ENCODE assay signal across 8 mouse cellular contexts in the genomic region with DNA sequence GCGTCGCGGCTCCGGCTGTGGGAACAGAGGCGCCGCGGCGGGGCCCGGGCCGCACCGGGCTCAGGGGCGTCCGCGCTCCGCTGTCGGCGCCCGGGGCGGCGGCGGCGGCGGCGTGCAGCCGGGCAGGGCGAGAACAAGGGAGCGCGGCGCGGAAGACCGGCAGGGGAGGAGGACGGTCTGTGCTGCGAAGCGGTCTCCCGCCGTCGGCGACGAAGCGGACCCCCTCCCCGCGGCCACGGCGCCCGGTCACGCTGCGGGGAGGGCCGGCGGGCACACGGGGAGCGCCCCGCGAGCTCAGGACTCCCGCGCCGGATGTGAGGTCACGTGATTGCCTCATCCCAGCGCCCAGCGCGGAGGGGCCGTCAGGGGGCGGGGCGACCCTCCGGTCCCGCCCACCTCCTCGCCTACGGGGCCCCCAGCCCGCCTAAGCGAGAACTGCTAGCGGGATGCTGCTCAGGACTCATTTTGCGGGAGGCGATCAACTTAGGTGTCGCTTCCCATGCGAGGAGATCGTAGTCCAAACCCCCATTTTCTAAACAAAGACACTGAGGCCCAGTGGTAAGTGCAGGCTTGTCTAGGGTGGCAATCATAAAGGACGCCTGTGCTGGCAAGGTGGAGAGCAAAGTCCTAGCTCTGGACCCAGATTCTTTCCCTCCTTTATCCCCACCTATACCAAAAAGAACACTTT. TPM values are rescaled to one million over a fixed set of nuclear protein-coding genes. Genes with fewer than 3 reads are reported as not detected.
DNase-seq lines count a peak whose midpoint lies in the region; ATAC-seq and TF ChIP-seq lines count a peak whose summit lies in the region.

No protein-coding gene starts in this region.

- no peak for TF ChIP-seq CTCF in liver, adult 2 months (IDR thresholded peaks at IDR 0.05; ENCODE audit: low read depth, low read length)

- H3K27ac ChIP-seq in heart, embryonic 12.5 days (ENCODE audit: poor library complexity, severe bottlenecking) = peak overlapping the region; percentile 75
- H3K27ac ChIP-seq in kidney, embryonic 16.5 days (ENCODE audit: low read length) = peak overlapping the region; percentile 91
- peak overlapping the region; percentile 80 for H3K27ac ChIP-seq in liver, adult 2 months (replicated peaks; ENCODE audit: insufficient read depth, low read depth, low read length)

- 4% methylated on average over 74 of the region's 76 CpGs for WGBS in heart, embryonic 12.5 days
- WGBS in kidney, embryonic 16.5 days = under 1% methylated on average over 70 of the region's 76 CpGs
- 3% methylated on average over 76 of the region's 76 CpGs for WGBS in liver, adult 2 months

- DNase-seq in CD4-positive, CD25-positive, alpha-beta regulatory T cell, adult 2 months (ENCODE audit: low read depth, low spot score) = peak; percentile 96
- peak; percentile 79 for DNase-seq in brain, embryonic 18.5 days (ENCODE audit: low read depth, low spot score)
- DNase-seq in liver, adult 2 months (ENCODE audit: extremely low read depth, low read depth, low spot score) = peak; percentile 68
- peak; percentile 91 to 92 for DNase-seq in spleen, postnatal 36 days (ENCODE audit: low spot score in 2 of 2)

- peak overlapping the region; percentile 95 for H3K4me2 ChIP-seq in heart, embryonic 12.5 days
- peak overlapping the region; percentile 80 for H3K4me2 ChIP-seq in kidney, embryonic 16.5 days (replicated peaks; ENCODE audit: low read depth, low read length)

- peak overlapping the region; percentile 95 for H3K4me3 ChIP-seq in erythroblast, embryonic 14.5 days (replicated peaks)
- peak overlapping the region; percentile 90 for H3K4me3 ChIP-seq in heart, embryonic 12.5 days
- H3K4me3 ChIP-seq in kidney, embryonic 16.5 days (ENCODE audit: low read length) = peak overlapping the region; percentile 94
- peak overlapping the region; percentile 72 for H3K4me3 ChIP-seq in liver, adult 2 months (ENCODE audit: insufficient read depth, low read depth, low read length)

- peaks cover 29% of the 10 kb centered on the region for H3K36me3 ChIP-seq in erythroblast, embryonic 14.5 days (ENCODE audit: control insufficient read depth)
- peaks cover 10% of the 10 kb centered on the region for H3K36me3 ChIP-seq in heart, embryonic 12.5 days
- peaks cover 3% of the 10 kb centered on the region; the same call in 1 of the 2 replicates for H3K36me3 ChIP-seq in kidney, embryonic 16.5 days (ENCODE audit: insufficient read depth, low read length)
- H3K36me3 ChIP-seq in liver, adult 2 months (ENCODE audit: control insufficient read depth, insufficient read depth, low read length) = peaks cover 3% of the 10 kb centered on the region

- TF ChIP-seq POLR2A in liver, adult 2 months (IDR thresholded peaks at IDR 0.05; ENCODE audit: extremely low read depth, insufficient read depth, low read length) = peak; percentile 84

- H3K9me3 ChIP-seq in erythroblast, embryonic 14.5 days (ENCODE audit: control insufficient read depth, low read length) = no peaks in the 10 kb centered on the region
- H3K9me3 ChIP-seq in heart, embryonic 12.5 days (replicated peaks) = no peaks in the 10 kb centered on the region
- peaks cover 2% of the 10 kb centered on the region; the same call in 1 of the 2 replicates for H3K9me3 ChIP-seq in kidney, embryonic 16.5 days (ENCODE audit: low read length)

- no peaks in the 10 kb centered on the region for H3K27me3 ChIP-seq in erythroblast, embryonic 14.5 days (ENCODE audit: control insufficient read depth)
- no peaks in the 10 kb centered on the region for H3K27me3 ChIP-seq in heart, embryonic 12.5 days (replicated peaks)
- no peaks in the 10 kb centered on the region for H3K27me3 ChIP-seq in kidney, embryonic 16.5 days (ENCODE audit: insufficient read depth, low read length)
- no peaks in the 10 kb centered on the region for H3K27me3 ChIP-seq in liver, adult 2 months (ENCODE audit: control insufficient read depth, insufficient read depth, low read length)

- H3K9ac ChIP-seq in heart, embryonic 12.5 days = peak overlapping the region; percentile 94
- H3K9ac ChIP-seq in kidney, embryonic 16.5 days (replicated peaks; ENCODE audit: low read length) = peak overlapping the region; percentile 94
- peak overlapping the region; percentile 99 for H3K9ac ChIP-seq in liver, adult 2 months (ENCODE audit: low read depth, low read length)

- ATAC-seq in heart, embryonic 12.5 days (ENCODE audit: insufficient number of reproducible peaks, low FRiP score) = peak; percentile 95
- ATAC-seq in kidney, embryonic 16.5 days (ENCODE audit: low FRiP score, low TSS enrichment) = peak; percentile 93
- peak; percentile 75 for ATAC-seq in monocyte, adult 5-6 weeks (replicated peaks; ENCODE audit: insufficient number of reproducible peaks, low FRiP score, low TSS enrichment, poor library complexity, severe bottlenecking)

- H3K79me2 ChIP-seq in liver, adult 2 months (ENCODE audit: control insufficient read depth, insufficient read depth, low read length) = peaks cover 18% of the 10 kb centered on the region; the same call in 1 of the 2 replicates

- H3K4me1 ChIP-seq in erythroblast, embryonic 14.5 days (ENCODE audit: control insufficient read depth) = peaks cover 45% of the 10 kb centered on the region
- peaks cover 30% of the 10 kb centered on the region for H3K4me1 ChIP-seq in heart, embryonic 12.5 days (replicated peaks)
- H3K4me1 ChIP-seq in kidney, embryonic 16.5 days (ENCODE audit: insufficient read depth, low read length) = peaks cover 29% of the 10 kb centered on the region
- peaks cover 17% of the 10 kb centered on the region for H3K4me1 ChIP-seq in liver, adult 2 months (ENCODE audit: control insufficient read depth, insufficient read depth, low read length)

RNA-seq across cellular contexts. Expression of a gene that starts 17.1 kb away (rescaled TPM):
- 0.57 and 0.65 TPM in 2 replicates for polyA plus RNA-seq in erythroblast, embryonic 14.5 days (2012)
- 17.6 and 17.8 TPM in 2 replicates for polyA plus RNA-seq in heart, embryonic 12.5 days (2016; fragmentation: Nextera tagmentation; extraction: Ambion mirVana)
- polyA plus RNA-seq in kidney, embryonic 16.5 days (2015; fragmentation: Nextera tagmentation; extraction: Ambion mirVana) = 8.4 and 11.7 TPM in 2 replicates
- 80.9 and 97.7 TPM in 2 replicates for total RNA-seq in liver, adult 2 months (2014; rRNA removed)
- polyA plus RNA-seq in liver, adult 2 months (2012; rRNA removed) = 46.3 and 52.7 TPM in 2 replicates
- total RNA-seq in monocyte, adult 5-6 weeks (2017) = 54.6 to 83.2 TPM (median 70.1 TPM) in 3 replicates

Comparison
In these comparisons a context has a peak if more than half of its experiments do, and no peak if none do; other contexts are left out.
1. Peak in every context shown above with its lines: DNase-seq, ATAC-seq, H3K4me3 ChIP-seq and H3K27ac ChIP-seq.